ENCODE assay signal across 9 mouse cellular contexts in genomic region chr1:91903241-91903981, GRCm38 (mm10).
A peak's percentile ranks its signal among the peaks of the same experiment; 100 is the strongest.
DNase-seq lines count a peak whose midpoint lies in the region; ATAC-seq and TF ChIP-seq lines count a peak whose summit lies in the region.
"Had no signal": no experiment of that assay in that cellular context is flagged by ENCODE, and none has a peak within 500 bp of the region (broad histone marks: within the 10 kb centered on the region; RNA-seq: fewer than 3 reads in every experiment).

No protein-coding gene starts in this region.

- H3K9me3 ChIP-seq in hindbrain, postnatal 0 days (ENCODE audit: low read length), result no peaks in the 10 kb centered on the region
- no peaks in the 10 kb centered on the region for H3K9me3 ChIP-seq in hindbrain, embryonic 13.5 days
- no peaks in the 10 kb centered on the region for H3K9me3 ChIP-seq in embryonic facial prominence, embryonic 14.5 days (ENCODE audit: control insufficient read depth, low read length)
- H3K9me3 ChIP-seq: forebrain, embryonic 15.5 days had no signal

- H3K36me3 ChIP-seq in hindbrain, postnatal 0 days (ENCODE audit: insufficient read depth, low read length), result no peaks in the 10 kb centered on the region
- no peaks in the 10 kb centered on the region for H3K36me3 ChIP-seq in hindbrain, embryonic 13.5 days
- no peaks in the 10 kb centered on the region for H3K36me3 ChIP-seq in embryonic facial prominence, embryonic 14.5 days (ENCODE audit: control insufficient read depth, insufficient read depth, low read length)
- H3K36me3 ChIP-seq: forebrain, embryonic 15.5 days had no signal

- no peak for TF ChIP-seq CTCF in hindbrain, postnatal 0 days (IDR thresholded peaks at IDR 0.05; ENCODE audit: low read depth)

- WGBS in hindbrain, postnatal 0 days, result 35% methylated on average over 8 of the region's 8 CpGs
- 71% methylated on average over 8 of the region's 8 CpGs for WGBS in hindbrain, embryonic 13.5 days
- 50% methylated on average over 7 of the region's 8 CpGs for WGBS in embryonic facial prominence, embryonic 14.5 days

- no peaks in the 10 kb centered on the region for H3K4me1 ChIP-seq in hindbrain, postnatal 0 days (ENCODE audit: insufficient read depth, low read length)
- no peaks in the 10 kb centered on the region for H3K4me1 ChIP-seq in hindbrain, embryonic 13.5 days (replicated peaks)
- peaks cover 10% of the 10 kb centered on the region; the same call in 1 of the 2 replicates for H3K4me1 ChIP-seq in embryonic facial prominence, embryonic 14.5 days (ENCODE audit: control insufficient read depth, insufficient read depth, low read length)

- H3K4me2 ChIP-seq in hindbrain, postnatal 0 days (ENCODE audit: low read depth, low read length), result no peak overlapping the region
- no peak overlapping the region for H3K4me2 ChIP-seq in hindbrain, embryonic 13.5 days
- no peak overlapping the region for H3K4me2 ChIP-seq in embryonic facial prominence, embryonic 14.5 days (ENCODE audit: low read depth, low read length)
- H3K4me2 ChIP-seq: forebrain, embryonic 15.5 days had no signal

- 0 out of 2 replicates have a peak, but pooled peaks have one; percentile 41 for ATAC-seq in hindbrain, postnatal 0 days
- no peak for ATAC-seq in hindbrain, embryonic 13.5 days (ENCODE audit: low FRiP score)
- 0 out of 2 replicates have a peak, but pooled peaks have one; percentile 30 for ATAC-seq in embryonic facial prominence, embryonic 14.5 days (ENCODE audit: low read depth)
- ATAC-seq: forebrain, embryonic 15.5 days had no signal

- no peak overlapping the region for H3K27ac ChIP-seq in hindbrain, postnatal 0 days
- H3K27ac ChIP-seq in hindbrain, embryonic 13.5 days, result no peak overlapping the region
- H3K27ac ChIP-seq in embryonic facial prominence, embryonic 14.5 days (replicated peaks; ENCODE audit: low read depth, low read length), result peak overlapping the region; percentile 44; the same call in 1 of the 2 replicates
- H3K27ac ChIP-seq: forebrain, embryonic 15.5 days had no signal

- H3K9ac ChIP-seq in hindbrain, postnatal 0 days (replicated peaks; ENCODE audit: low read length), result no peak overlapping the region
- H3K9ac ChIP-seq in hindbrain, embryonic 13.5 days, result no peak overlapping the region
- H3K9ac ChIP-seq in embryonic facial prominence, embryonic 14.5 days (ENCODE audit: low read depth, low read length), result no peak overlapping the region
- H3K9ac ChIP-seq: forebrain, embryonic 15.5 days had no signal

- peak; percentile 52 for DNase-seq in hindbrain, postnatal 0 days (ENCODE audit: low spot score)
- peak; percentile 51 for DNase-seq in cerebellum, adult 11 months
- peak; percentile 61 for DNase-seq in embryonic facial prominence, embryonic 14.5 days (ENCODE audit: low spot score)
- DNase-seq in lung, postnatal 25 days (ENCODE audit: low spot score), result peak; percentile 48
- DNase-seq in retina, embryonic 14.5 days (ENCODE audit: low spot score), result no peak
- no peak for DNase-seq in c-Kit-positive CD71-positive TER-119-positive erythroid progenitor cells, embryonic 14.5 days (ENCODE audit: low spot score)
- DNase-seq: thymus, adult 2 months had no signal

- no peak overlapping the region for H3K4me3 ChIP-seq in hindbrain, postnatal 0 days (ENCODE audit: low read length)
- no peak overlapping the region for H3K4me3 ChIP-seq in hindbrain, embryonic 13.5 days
- no peak overlapping the region for H3K4me3 ChIP-seq in embryonic facial prominence, embryonic 14.5 days (ENCODE audit: low read depth, low read length)
- H3K4me3 ChIP-seq: forebrain, embryonic 15.5 days had no signal

- no peaks in the 10 kb centered on the region for H3K27me3 ChIP-seq in hindbrain, postnatal 0 days (ENCODE audit: insufficient read depth, low read length)
- H3K27me3 ChIP-seq in hindbrain, embryonic 13.5 days, result no peaks in the 10 kb centered on the region
- no peaks in the 10 kb centered on the region for H3K27me3 ChIP-seq in embryonic facial prominence, embryonic 14.5 days (replicated peaks; ENCODE audit: control insufficient read depth, insufficient read depth, low read length)
- H3K27me3 ChIP-seq: forebrain, embryonic 15.5 days had no signal

Comparison
In these comparisons a context has a peak if more than half of its experiments do, and no peak if none do; other contexts are left out.
1. DNase-seq: peak in hindbrain, postnatal 0 days (single experiment), cerebellum, adult 11 months (single experiment), embryonic facial prominence, embryonic 14.5 days (single experiment) and lung, postnatal 25 days (single experiment); none in retina, embryonic 14.5 days (single experiment) and c-Kit-positive CD71-positive TER-119-positive erythroid progenitor cells, embryonic 14.5 days (single experiment).